Mouse (Mus musculus) cerebellum, postnatal 36 days (tissue): Measurements from ENCODE around the gene St8sia2.
"Not testable (repeated sequence)": the region's sequence is repeated elsewhere in the genome, so short reads cannot be mapped to it uniquely, and the experiment has no call there.

Experiments
- DNase-seq, 2 experiments: peaks; one replicate each; pipeline ENCODE4 v3.0.0; 2021 to 2022; ENCODE audit warnings: mixed read lengths in 2 of 2

St8sia2 gene

GRCm38 (mm10) chr7:73972157-73972556 lies 41.3 kb downstream of the St8sia2 start:
- DNase-seq: not testable (repeated sequence)

- no peak for DNase-seq
Observed at GRCm38 (mm10) chr7:73965164-73965563, 48.3 kb downstream of the St8sia2 start.

GRCm38 (mm10) chr7:73962431-73962830 lies 51.1 kb downstream of the St8sia2 start:
- no peak for DNase-seq

- peak; percentile 60 to 66 for DNase-seq
Observed at GRCm38 (mm10) chr7:73954441-73954840, 59.0 kb downstream of the St8sia2 start.

GRCm38 (mm10) chr7:73953131-73953530 lies 60.4 kb downstream of the St8sia2 start:
- peak; percentile 45 to 55 for DNase-seq

- DNase-seq: no peak
Observed at GRCm38 (mm10) chr7:73941640-73942039, 71.8 kb downstream of the St8sia2 start.

GRCm38 (mm10) chr7:73939236-73939635 lies 74.3 kb downstream of the St8sia2 start:
- DNase-seq: no peak

GRCm38 (mm10) chr7:73938046-73938810 lies 75.3 kb downstream of the St8sia2 start:
- DNase-seq: no peak

- DNase-seq: no peak
Observed at GRCm38 (mm10) chr7:73936119-73936518, 77.4 kb downstream of the St8sia2 start.

- DNase-seq: no peak
Observed at GRCm38 (mm10) chr7:73935703-73936102, 77.8 kb downstream of the St8sia2 start.

- DNase-seq: no peak
Observed at GRCm38 (mm10) chr7:73933036-73933435, 80.5 kb downstream of the St8sia2 start.

- no peak for DNase-seq
Observed at GRCm38 (mm10) chr7:73920921-73921485, 92.5 kb downstream of the St8sia2 start.

- peak; percentile 77 to 87 for DNase-seq
Observed at GRCm38 (mm10) chr7:73917633-73918311, 95.7 kb downstream of the St8sia2 start.

GRCm38 (mm10) chr7:73911899-73912298 lies 101.6 kb downstream of the St8sia2 start:
- no peak for DNase-seq

GRCm38 (mm10) chr7:73910843-73911242 lies 102.6 kb downstream of the St8sia2 start:
- DNase-seq: no peak

GRCm38 (mm10) chr7:73909432-73910205 lies 103.9 kb downstream of the St8sia2 start:
- DNase-seq: no peak

- no peak for DNase-seq
Observed at GRCm38 (mm10) chr7:73894506-73894905, 119.0 kb downstream of the St8sia2 start.

- DNase-seq: no peak
Observed at GRCm38 (mm10) chr7:73891830-73892229, 121.7 kb downstream of the St8sia2 start.

GRCm38 (mm10) chr7:73890891-73891610 lies 122.4 kb downstream of the St8sia2 start:
- DNase-seq: no peak

- no peak for DNase-seq
Observed at GRCm38 (mm10) chr7:73890466-73890865, 123.0 kb downstream of the St8sia2 start.
